Comparison of ENCODE assay signal across 35 mouse cellular contexts in genomic region chr17:31116063-31116462, GRCm38 (mm10). TPM values are rescaled to one million over a fixed set of nuclear protein-coding genes. Genes with fewer than 3 reads are reported as not detected.
DNase-seq lines count a peak whose midpoint lies in the region; ATAC-seq and TF ChIP-seq lines count a peak whose summit lies in the region.
"Had no signal": no experiment of that assay in that cellular context is flagged by ENCODE, and none has a peak within 500 bp of the region (broad histone marks: within the 10 kb centered on the region; RNA-seq: fewer than 3 reads in every experiment).

No protein-coding gene starts in this region.

- H3K4me2 ChIP-seq in hindbrain, embryonic 12.5 days (replicated peaks): no peak overlapping the region
- no peak overlapping the region for H3K4me2 ChIP-seq in liver, embryonic 13.5 days
- no peak overlapping the region for H3K4me2 ChIP-seq in liver, postnatal 0 days (ENCODE audit: low read depth, low read length)
- H3K4me2 ChIP-seq: forebrain, embryonic 13.5 days; heart, embryonic 12.5 days; heart, embryonic 15.5 days; hindbrain, embryonic 15.5 days had no signal

- H3K4me1 ChIP-seq in hindbrain, embryonic 10.5 days (replicated peaks): peaks cover 45% of the 10 kb centered on the region
- H3K4me1 ChIP-seq in hindbrain, embryonic 12.5 days: peaks cover 19% of the 10 kb centered on the region
- peaks cover 5% of the 10 kb centered on the region for H3K4me1 ChIP-seq in liver, embryonic 13.5 days (replicated peaks)
- H3K4me1 ChIP-seq in ES-Bruce4 (ENCODE audit: control insufficient read depth, insufficient read depth, low read length): peaks cover 16% of the 10 kb centered on the region
- no peaks in the 10 kb centered on the region for H3K4me1 ChIP-seq in liver, postnatal 0 days (ENCODE audit: insufficient read depth)
- H3K4me1 ChIP-seq: heart, embryonic 12.5 days; heart, embryonic 15.5 days had no signal

- 63% methylated on average over 6 of the region's 6 CpGs for WGBS in hindbrain, embryonic 10.5 days
- WGBS in hindbrain, embryonic 12.5 days: 68% methylated on average over 6 of the region's 6 CpGs
- 61% methylated on average over 6 of the region's 6 CpGs for WGBS in liver, embryonic 13.5 days (ENCODE audit: insufficient replicate concordance)
- 50% methylated on average over 6 of the region's 6 CpGs for WGBS in liver, postnatal 0 days (ENCODE audit: insufficient replicate concordance)

- H3K27ac ChIP-seq in hindbrain, embryonic 10.5 days: peak overlapping the region; percentile 50; the same call in 1 of the 2 replicates
- no peak overlapping the region for H3K27ac ChIP-seq in hindbrain, embryonic 12.5 days
- H3K27ac ChIP-seq in liver, embryonic 13.5 days: no peak overlapping the region
- peak overlapping the region; percentile 74 for H3K27ac ChIP-seq in ES-Bruce4 (ENCODE audit: insufficient read depth, low read length)
- H3K27ac ChIP-seq in liver, postnatal 0 days (ENCODE audit: low read depth): no peak overlapping the region
- H3K27ac ChIP-seq: forebrain, embryonic 10.5 days; forebrain, embryonic 13.5 days; gastrocnemius, adult 2 months; heart, embryonic 15.5 days; hindbrain, embryonic 15.5 days had no signal

- intact Hi-C loops in left cerebral cortex, postnatal 14 days (cut with DNase I): no loop called here

- peaks cover 7% of the 10 kb centered on the region for H3K36me3 ChIP-seq in hindbrain, embryonic 10.5 days
- H3K36me3 ChIP-seq in hindbrain, embryonic 12.5 days: peaks cover 18% of the 10 kb centered on the region
- H3K36me3 ChIP-seq in liver, embryonic 13.5 days: no peaks in the 10 kb centered on the region
- no peaks in the 10 kb centered on the region for H3K36me3 ChIP-seq in ES-Bruce4 (ENCODE audit: control insufficient read depth, insufficient read depth, low read length, poor library complexity, severe bottlenecking)
- peaks cover 31% of the 10 kb centered on the region for H3K36me3 ChIP-seq in liver, postnatal 0 days (replicated peaks; ENCODE audit: insufficient read depth, low read length)
- H3K36me3 ChIP-seq: G1E; heart, embryonic 12.5 days; heart, embryonic 15.5 days had no signal

- no peak for TF ChIP-seq EP300 in ES-Bruce4 (IDR thresholded peaks at IDR 0.05; ENCODE audit: insufficient read depth, low read depth, low read length)
- TF ChIP-seq EP300 in liver, postnatal 0 days (IDR thresholded peaks at IDR 0.05; ENCODE audit: low read depth): no peak

- H3K4me3 ChIP-seq in hindbrain, embryonic 10.5 days: no peak overlapping the region
- H3K4me3 ChIP-seq in hindbrain, embryonic 12.5 days: no peak overlapping the region
- no peak overlapping the region for H3K4me3 ChIP-seq in liver, embryonic 13.5 days (replicated peaks)
- no peak overlapping the region for H3K4me3 ChIP-seq in ES-Bruce4 (ENCODE audit: low read depth, low read length)
- no peak overlapping the region for H3K4me3 ChIP-seq in liver, postnatal 0 days (ENCODE audit: low read depth, low read length)
- H3K4me3 ChIP-seq: forebrain, embryonic 10.5 days; forebrain, embryonic 13.5 days; gastrocnemius, adult 2 months; heart, embryonic 12.5 days; heart, embryonic 15.5 days; hindbrain, embryonic 15.5 days had no signal

- ATAC-seq in hindbrain, embryonic 12.5 days (ENCODE audit: low FRiP score): no peak
- ATAC-seq in liver, embryonic 13.5 days (ENCODE audit: low read depth): 0 out of 2 replicates have a peak, but pooled peaks have one; percentile 38
- no peak for ATAC-seq in liver, postnatal 0 days
- ATAC-seq in megakaryocyte, adult 5-6 weeks (ENCODE audit: poor library complexity, severe bottlenecking): no peak
- ATAC-seq: forebrain, embryonic 13.5 days; forebrain, embryonic 16.5 days; Patski had no signal

- no peaks in the 10 kb centered on the region for H3K9me3 ChIP-seq in hindbrain, embryonic 10.5 days
- no peaks in the 10 kb centered on the region for H3K9me3 ChIP-seq in hindbrain, embryonic 12.5 days (replicated peaks)
- no peaks in the 10 kb centered on the region for H3K9me3 ChIP-seq in liver, embryonic 13.5 days (replicated peaks)
- 0 out of 2 replicates have a peak, but pooled peaks cover 4% of the 10 kb centered on the region for H3K9me3 ChIP-seq in ES-Bruce4 (replicated peaks; ENCODE audit: control insufficient read depth, insufficient read depth, low read length, poor library complexity, severe bottlenecking)
- no peaks in the 10 kb centered on the region for H3K9me3 ChIP-seq in liver, postnatal 0 days (ENCODE audit: low read length)
- H3K9me3 ChIP-seq: forebrain, embryonic 10.5 days; forebrain, embryonic 13.5 days; heart, embryonic 12.5 days; heart, embryonic 15.5 days; hindbrain, embryonic 15.5 days had no signal

- H3K27me3 ChIP-seq in hindbrain, embryonic 10.5 days (ENCODE audit: insufficient read depth, poor library complexity, severe bottlenecking): no peaks in the 10 kb centered on the region
- no peaks in the 10 kb centered on the region for H3K27me3 ChIP-seq in hindbrain, embryonic 12.5 days
- H3K27me3 ChIP-seq in liver, embryonic 13.5 days: peaks cover 6% of the 10 kb centered on the region; the same call in 1 of the 2 replicates
- no peaks in the 10 kb centered on the region for H3K27me3 ChIP-seq in ES-Bruce4 (ENCODE audit: control insufficient read depth, insufficient read depth, low read length, poor library complexity, severe bottlenecking)
- no peaks in the 10 kb centered on the region for H3K27me3 ChIP-seq in liver, postnatal 0 days (ENCODE audit: insufficient read depth, low read length)
- H3K27me3 ChIP-seq: forebrain, embryonic 13.5 days; heart, embryonic 12.5 days; heart, embryonic 15.5 days; hindbrain, embryonic 15.5 days had no signal

- no peak for TF ChIP-seq POLR2A in ES-Bruce4 (IDR thresholded peaks at IDR 0.05; ENCODE audit: insufficient read depth, low read length)

- no peak for TF ChIP-seq CTCF in ES-Bruce4 (IDR thresholded peaks at IDR 0.05; ENCODE audit: low read depth, low read length)
- no peak for TF ChIP-seq CTCF in liver, postnatal 0 days (IDR thresholded peaks at IDR 0.05; ENCODE audit: low read depth)

- no peak overlapping the region for H3K9ac ChIP-seq in hindbrain, embryonic 12.5 days
- no peak overlapping the region for H3K9ac ChIP-seq in liver, embryonic 13.5 days
- H3K9ac ChIP-seq in ES-Bruce4 (ENCODE audit: low read depth, poor library complexity, severe bottlenecking): no peak overlapping the region
- no peak overlapping the region for H3K9ac ChIP-seq in liver, postnatal 0 days (replicated peaks)
- H3K9ac ChIP-seq: forebrain, embryonic 13.5 days; heart, embryonic 12.5 days; heart, embryonic 15.5 days; hindbrain, embryonic 15.5 days had no signal

- no peak for DNase-seq in hindbrain, embryonic 10.5 days (ENCODE audit: low spot score)
- no peak for DNase-seq in liver, embryonic 13.5 days
- no peak for DNase-seq in liver
- DNase-seq in liver, postnatal 0 days: peak; percentile 37
- no peak for DNase-seq in left cerebral cortex, postnatal 14 days (ENCODE audit: low spot score in 2 of 2)
- DNase-seq: adrenal gland, postnatal 14 days; B cell, adult 2 months; cerebellum, adult 11 months; cerebellum, adult 9-11 months; cerebellum, postnatal 25 days; gastrocnemius, adult 2 months; gastrocnemius, postnatal 14 days; heart, adult 11 months; heart, postnatal 10 days; heart, postnatal 36 days had no signal

RNA-seq across cellular contexts. Expression of gene Tff3, which starts 13.4 kb away (rescaled TPM):
- polyA plus RNA-seq in hindbrain, embryonic 10.5 days (2016; fragmentation: Nextera tagmentation; extraction: Ambion mirVana): 1.1 TPM in 1 of 2 replicates, not detected in the other
- polyA plus RNA-seq in hindbrain, embryonic 12.5 days (2016; fragmentation: Nextera tagmentation; extraction: Ambion mirVana): 0.53 TPM in 1 of 2 replicates, not detected in the other
- 4.7 and 6.0 TPM in 2 replicates for polyA plus RNA-seq in liver, embryonic 13.5 days (2015; fragmentation: Nextera tagmentation; extraction: Ambion mirVana)
- polyA plus RNA-seq in ES-Bruce4 (2011; ENCODE audit: insufficient read depth, insufficient read length, low read depth, missing spikeins): not detected in 2 replicates
- polyA plus RNA-seq in liver, postnatal 0 days (2015; fragmentation: Nextera tagmentation; extraction: Ambion mirVana): 932 and 1,034 TPM in 2 replicates
- not detected in 2 replicates for total RNA-seq in megakaryocyte, adult 5-6 weeks (2015)
- not detected in 2 replicates for total RNA-seq in megakaryocyte, adult 5-6 weeks (2017)
- not detected for total RNA-seq in left cerebral cortex, postnatal 14 days (2021)
- total RNA-seq: adrenal gland, adult 18-20 months; adrenal gland, postnatal 4 days; CH12.LX; common myeloid progenitor, adult 5-6 weeks; G1E; gastrocnemius, adult 2 months; gastrocnemius, postnatal 14 days; gastrocnemius, postnatal 4 days; heart, postnatal 10 days; heart, postnatal 36 days had no signal
- polyA plus RNA-seq: embryonic facial prominence, embryonic 11.5 days; embryonic facial prominence, embryonic 14.5 days; forebrain, embryonic 16.5 days; G1E; heart, embryonic 12.5 days; heart, embryonic 15.5 days; Patski had no signal

RNA-seq across cellular contexts. Expression of gene Tff2, which starts 28.0 kb away (rescaled TPM):
- polyA plus RNA-seq in hindbrain, embryonic 10.5 days (2016; fragmentation: Nextera tagmentation; extraction: Ambion mirVana): not detected in 2 replicates
- not detected in 2 replicates for polyA plus RNA-seq in hindbrain, embryonic 12.5 days (2016; fragmentation: Nextera tagmentation; extraction: Ambion mirVana)
- polyA plus RNA-seq in liver, embryonic 13.5 days (2015; fragmentation: Nextera tagmentation; extraction: Ambion mirVana): not detected in 2 replicates
- polyA plus RNA-seq in ES-Bruce4 (2011; ENCODE audit: insufficient read depth, insufficient read length, low read depth, missing spikeins): not detected in 2 replicates
- 0.33 and 0.39 TPM in 2 replicates for polyA plus RNA-seq in liver, postnatal 0 days (2015; fragmentation: Nextera tagmentation; extraction: Ambion mirVana)
- not detected in 2 replicates for total RNA-seq in megakaryocyte, adult 5-6 weeks (2015)
- total RNA-seq in megakaryocyte, adult 5-6 weeks (2017): not detected in 2 replicates
- total RNA-seq in left cerebral cortex, postnatal 14 days (2021): not detected
- total RNA-seq: adrenal gland, adult 18-20 months; adrenal gland, postnatal 14 days; CH12.LX; common myeloid progenitor, adult 5-6 weeks; G1E; gastrocnemius, adult 2 months; gastrocnemius, postnatal 14 days; gastrocnemius, postnatal 4 days; heart, postnatal 10 days; heart, postnatal 36 days had no signal
- polyA plus RNA-seq: cerebellum, adult 2 months; embryonic facial prominence, embryonic 11.5 days; embryonic facial prominence, embryonic 14.5 days; forebrain, embryonic 10.5 days; forebrain, embryonic 13.5 days; forebrain, embryonic 16.5 days; G1E; heart, embryonic 12.5 days; heart, embryonic 15.5 days; hindbrain, embryonic 11.5 days; hindbrain, embryonic 15.5 days; Patski had no signal

RNA-seq across cellular contexts. Expression of gene Tff1, which starts 49.0 kb away (rescaled TPM):
- polyA plus RNA-seq in hindbrain, embryonic 10.5 days (2016; fragmentation: Nextera tagmentation; extraction: Ambion mirVana): not detected in 2 replicates
- polyA plus RNA-seq in hindbrain, embryonic 12.5 days (2016; fragmentation: Nextera tagmentation; extraction: Ambion mirVana): not detected in 2 replicates
- polyA plus RNA-seq in liver, embryonic 13.5 days (2015; fragmentation: Nextera tagmentation; extraction: Ambion mirVana): 0.43 TPM in 1 of 2 replicates, not detected in the other
- not detected in 2 replicates for polyA plus RNA-seq in ES-Bruce4 (2011; ENCODE audit: insufficient read depth, insufficient read length, low read depth, missing spikeins)
- polyA plus RNA-seq in liver, postnatal 0 days (2015; fragmentation: Nextera tagmentation; extraction: Ambion mirVana): not detected in 2 replicates
- not detected in 2 replicates for total RNA-seq in megakaryocyte, adult 5-6 weeks (2015)
- total RNA-seq in megakaryocyte, adult 5-6 weeks (2017): not detected in 2 replicates
- not detected for total RNA-seq in left cerebral cortex, postnatal 14 days (2021)
- total RNA-seq: adrenal gland, adult 18-20 months; adrenal gland, postnatal 14 days; adrenal gland, postnatal 4 days; common myeloid progenitor, adult 5-6 weeks; G1E; gastrocnemius, adult 2 months; gastrocnemius, postnatal 14 days; gastrocnemius, postnatal 4 days; heart, postnatal 10 days; heart, postnatal 36 days had no signal
- polyA plus RNA-seq: cerebellum, adult 2 months; embryonic facial prominence, embryonic 11.5 days; embryonic facial prominence, embryonic 14.5 days; forebrain, embryonic 10.5 days; forebrain, embryonic 13.5 days; forebrain, embryonic 16.5 days; G1E; heart, embryonic 12.5 days; heart, embryonic 15.5 days; hindbrain, embryonic 11.5 days; hindbrain, embryonic 15.5 days; Patski had no signal

RNA-seq across cellular contexts. Expression of gene Abcg1, which starts 58.6 kb away (rescaled TPM):
- polyA plus RNA-seq in hindbrain, embryonic 10.5 days (2016; fragmentation: Nextera tagmentation; extraction: Ambion mirVana): 6.9 and 9.7 TPM in 2 replicates
- 15.3 and 17.5 TPM in 2 replicates for polyA plus RNA-seq in hindbrain, embryonic 12.5 days (2016; fragmentation: Nextera tagmentation; extraction: Ambion mirVana)
- polyA plus RNA-seq in liver, embryonic 13.5 days (2015; fragmentation: Nextera tagmentation; extraction: Ambion mirVana): 6.1 and 6.2 TPM in 2 replicates
- 8.4 and 11.7 TPM in 2 replicates for polyA plus RNA-seq in ES-Bruce4 (2011; ENCODE audit: insufficient read depth, insufficient read length, low read depth, missing spikeins)
- 8.9 and 9.4 TPM in 2 replicates for polyA plus RNA-seq in liver, postnatal 0 days (2015; fragmentation: Nextera tagmentation; extraction: Ambion mirVana)
- total RNA-seq in megakaryocyte, adult 5-6 weeks (2015): 13.2 and 20.1 TPM in 2 replicates
- total RNA-seq in megakaryocyte, adult 5-6 weeks (2017): 19.2 and 23.7 TPM in 2 replicates
- total RNA-seq in left cerebral cortex, postnatal 14 days (2021): 10 to 100 TPM; 41.6 to 52.7 TPM
- polyA plus RNA-seq: G1E had no signal

Comparison
In these comparisons a context has a peak if more than half of its experiments do, and no peak if none do; other contexts are left out.
1. H3K27ac ChIP-seq: peak in hindbrain, embryonic 10.5 days (single experiment) and ES-Bruce4 (single experiment); none in hindbrain, embryonic 12.5 days (single experiment), liver, embryonic 13.5 days (single experiment) and liver, postnatal 0 days (single experiment).
2. RNA of gene Tff3, which starts 13.4 kb away (polyA plus RNA-seq): 932 to 1,034 TPM in liver, postnatal 0 days; 4.7 to 6.0 TPM in liver, embryonic 13.5 days, 0.53 TPM in hindbrain, embryonic 12.5 days, 1.1 TPM in hindbrain, embryonic 10.5 days and not detected in ES-Bruce4; every median in the first group is over 100 times any median in the second.